Mouse (Mus musculus): Measurements from ENCODE around the gene Slc46a2. TPM values are rescaled to one million over a fixed set of nuclear protein-coding genes. Genes with fewer than 3 reads are reported as not detected.

Gene Slc46a2
- 0.06 TPM in 1 of 2 replicates, not detected in the other for polyA plus RNA-seq (2014; fragmentation: Nextera tagmentation; extraction: Ambion mirVana)

- Histone ChIP-seq H3K27ac (replicated peaks; ENCODE audit: low read depth, low read length) (no peak within 1 kb of the TSS), H3K27me3 (ENCODE audit: control insufficient read depth, insufficient read depth, low read length) (peaks cover 4% of the 10 kb centered on the region; the same call in 1 of the 2 replicates), H3K4me2 (ENCODE audit: low read depth, severe bottlenecking) (no peak within 1 kb of the TSS), H3K9ac (ENCODE audit: low read length) (no peak within 1 kb of the TSS), H3K4me3 (ENCODE audit: low read depth, low read length) (no peak within 1 kb of the TSS), H3K4me1 (ENCODE audit: control insufficient read depth, insufficient read depth, low read length) (no peaks in the 10 kb centered on the region), H3K9me3 (ENCODE audit: control insufficient read depth, low read length) (no peaks in the 10 kb centered on the region), H3K36me3 (ENCODE audit: control insufficient read depth, insufficient read depth, low read length) (no peaks in the 10 kb centered on the region)
- no peak for DNase-seq (ENCODE audit: low spot score)
- 13% methylated on average over 22 of the region's 22 CpGs for WGBS
- no peak for ATAC-seq (ENCODE audit: insufficient number of reproducible peaks, low FRiP score, low TSS enrichment, low read depth)
These were observed at the start of gene Slc46a2 for GRCm38 (mm10) chr4:59914608-59915403. Gene Slc46a2, minus strand, starts transcription at chr4:59915056.

DNA sequence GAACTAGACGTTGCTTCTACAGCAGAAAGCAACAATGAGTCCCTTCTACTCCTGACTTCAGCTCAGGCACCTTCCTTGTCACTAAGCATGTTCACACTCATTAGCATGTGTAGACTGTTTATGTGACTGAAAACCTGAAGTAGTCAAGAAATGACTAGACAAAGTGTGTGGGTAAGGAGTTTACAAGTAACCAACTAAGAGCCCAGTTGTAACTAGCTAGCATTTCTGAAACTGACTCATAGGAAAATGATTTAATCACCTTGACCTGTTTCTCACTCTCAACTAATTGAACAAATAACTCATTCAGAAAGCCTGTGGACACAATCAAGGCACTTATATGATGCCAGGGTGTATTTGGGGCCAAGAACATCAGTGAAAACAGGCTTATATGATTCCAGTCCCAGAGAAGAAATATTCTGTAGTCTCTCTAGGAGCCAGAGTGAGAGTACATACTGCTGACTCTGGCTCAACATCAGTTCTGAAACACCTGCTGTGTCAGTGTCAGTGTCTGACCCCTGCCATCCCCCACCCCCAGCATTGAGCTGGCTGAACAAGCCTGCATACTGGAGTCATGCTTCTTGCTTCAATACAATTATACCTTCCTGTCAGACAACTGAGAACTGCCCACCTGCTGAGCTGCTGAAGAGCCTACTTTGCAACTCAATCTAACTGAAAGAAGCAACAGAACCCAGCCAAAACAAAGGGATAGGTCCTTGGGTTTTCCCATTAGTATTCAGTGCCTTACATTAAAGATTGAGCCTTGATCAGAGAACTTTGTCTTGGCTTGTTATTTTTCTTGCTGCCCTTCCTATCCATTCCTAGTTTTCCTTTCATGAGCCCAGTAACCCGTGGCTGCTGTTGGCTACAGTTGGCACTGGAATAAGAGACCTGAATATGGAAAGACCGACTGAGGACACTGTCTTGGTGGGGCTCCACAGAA, 48.8 kb upstream of the Slc46a2 start, which contains the start of gene Mup6:
Gene Mup6, plus strand, starts transcription at position 890 of the 940 bp plus-strand sequence.
- Histone ChIP-seq H3K4me3 (ENCODE audit: low read depth, low read length) (no peak within 1 kb of the TSS), H3K36me3 (ENCODE audit: control insufficient read depth, insufficient read depth, low read length) (no peaks in the 10 kb centered on the region), H3K9ac (ENCODE audit: low read length) (no peak within 1 kb of the TSS), H3K4me2 (ENCODE audit: low read depth, severe bottlenecking) (no peak within 1 kb of the TSS), H3K9me3 (ENCODE audit: control insufficient read depth, low read length) (no peaks in the 10 kb centered on the region), H3K27me3 (ENCODE audit: control insufficient read depth, insufficient read depth, low read length) (no peaks in the 10 kb centered on the region), H3K4me1 (ENCODE audit: control insufficient read depth, insufficient read depth, low read length) (no peaks in the 10 kb centered on the region), H3K27ac (replicated peaks; ENCODE audit: low read depth, low read length) (no peak within 1 kb of the TSS)
- WGBS, result 49% methylated on average over 3 of the region's 3 CpGs
- ATAC-seq (ENCODE audit: insufficient number of reproducible peaks, low FRiP score, low TSS enrichment, low read depth) (no peak), DNase-seq (ENCODE audit: low spot score) (no peak)

DNA sequence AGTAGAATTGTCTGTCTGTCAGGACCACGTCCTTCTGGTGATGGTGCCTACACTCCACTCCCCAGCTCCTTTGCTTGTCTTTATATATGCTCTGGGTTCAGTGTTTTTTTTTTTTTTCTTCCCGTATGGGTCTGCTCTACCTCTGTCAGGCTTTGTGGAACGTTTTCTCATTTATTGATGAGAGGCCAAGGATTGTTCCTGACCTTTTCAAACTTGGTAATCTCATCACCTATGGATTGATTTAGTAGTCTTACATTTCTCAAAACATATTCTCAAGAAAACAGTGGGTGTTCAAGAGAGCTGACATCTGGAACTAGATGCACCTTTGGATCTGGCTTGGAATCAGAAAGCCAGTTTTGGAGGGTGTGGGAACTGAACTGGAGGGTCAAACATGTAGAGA, 45.8 kb upstream of the Slc46a2 start, which contains the start of gene Mup4:
Gene Mup4, minus strand, starts transcription at position 101 of the 400 bp plus-strand sequence.
- ATAC-seq (ENCODE audit: insufficient number of reproducible peaks, low FRiP score, low TSS enrichment, low read depth), result no peak
- DNase-seq (ENCODE audit: low spot score), result no peak
- H3K4me1 ChIP-seq (ENCODE audit: control insufficient read depth, insufficient read depth, low read length), result no peaks in the 10 kb centered on the region
- no peak within 1 kb of the TSS for H3K4me3 ChIP-seq (ENCODE audit: low read depth, low read length)
- H3K9me3 ChIP-seq (ENCODE audit: control insufficient read depth, low read length), result no peaks in the 10 kb centered on the region
- no peaks in the 10 kb centered on the region for H3K27me3 ChIP-seq (ENCODE audit: control insufficient read depth, insufficient read depth, low read length)
- H3K36me3 ChIP-seq (ENCODE audit: control insufficient read depth, insufficient read depth, low read length), result no peaks in the 10 kb centered on the region
- no peak within 1 kb of the TSS for H3K4me2 ChIP-seq (ENCODE audit: low read depth, severe bottlenecking)
- WGBS, result 78% methylated on average over 3 of the region's 3 CpGs
- H3K27ac ChIP-seq (replicated peaks; ENCODE audit: low read depth, low read length), result no peak within 1 kb of the TSS
- no peak within 1 kb of the TSS for H3K9ac ChIP-seq (ENCODE audit: low read length)

GRCm38 (mm10) chr4:59937543-59937942, 22.7 kb upstream of the Slc46a2 start:
- H3K9ac ChIP-seq (ENCODE audit: low read length), result no peak overlapping the region
- H3K4me3 ChIP-seq (ENCODE audit: low read depth, low read length), result no peak overlapping the region
- 55% methylated on average over 2 of the region's 2 CpGs for WGBS
- H3K9me3 ChIP-seq (ENCODE audit: control insufficient read depth, low read length), result no peaks in the 10 kb centered on the region
- no peak overlapping the region for H3K4me2 ChIP-seq (ENCODE audit: low read depth, severe bottlenecking)
- no peaks in the 10 kb centered on the region for H3K27me3 ChIP-seq (ENCODE audit: control insufficient read depth, insufficient read depth, low read length)
- no peaks in the 10 kb centered on the region for H3K4me1 ChIP-seq (ENCODE audit: control insufficient read depth, insufficient read depth, low read length)
- no peaks in the 10 kb centered on the region for H3K36me3 ChIP-seq (ENCODE audit: control insufficient read depth, insufficient read depth, low read length)
- no peak overlapping the region for H3K27ac ChIP-seq (replicated peaks; ENCODE audit: low read depth, low read length)
- ATAC-seq (ENCODE audit: insufficient number of reproducible peaks, low FRiP score, low TSS enrichment, low read depth) (no peak), DNase-seq (ENCODE audit: low spot score) (no peak)

DNA sequence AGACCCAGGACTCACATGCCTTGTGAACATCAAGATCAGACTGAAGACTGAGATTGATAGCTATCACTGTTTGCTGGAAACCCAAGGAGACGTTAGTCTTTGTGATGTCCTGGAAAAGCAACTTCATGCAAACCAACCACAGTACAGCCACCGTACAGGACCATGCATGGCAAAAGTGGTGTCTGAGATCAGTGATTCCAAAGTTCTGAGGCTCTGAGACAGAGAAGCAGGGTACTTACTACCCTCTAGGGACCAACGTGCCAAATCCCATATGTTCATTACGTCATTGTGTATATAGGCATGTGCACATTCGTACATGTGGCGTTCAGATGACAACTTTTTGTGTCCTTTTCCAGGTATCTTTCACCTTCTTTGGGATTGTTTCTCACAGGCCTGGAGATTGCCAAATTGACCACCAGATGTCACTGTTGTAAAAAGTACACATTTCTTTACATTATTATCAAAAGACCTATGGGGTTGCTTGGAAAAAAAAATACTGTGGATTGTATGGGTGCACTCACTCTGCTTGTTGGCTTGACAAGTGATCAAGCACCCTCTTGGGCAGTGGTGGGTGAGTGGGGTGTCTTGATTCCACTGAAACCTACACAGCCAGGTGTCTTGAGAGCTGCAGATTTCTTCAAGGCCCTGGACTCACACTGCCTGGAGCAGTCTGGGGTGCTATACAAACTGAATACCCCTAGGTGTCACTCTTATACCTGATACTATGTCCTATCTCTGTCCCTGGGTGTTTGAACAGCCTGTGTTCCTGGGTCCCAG, 17.8 kb upstream of the Slc46a2 start:
- H3K4me3 ChIP-seq (ENCODE audit: low read depth, low read length), result no peak overlapping the region
- no peak overlapping the region for H3K27ac ChIP-seq (replicated peaks; ENCODE audit: low read depth, low read length)
- WGBS, result 54% methylated on average over 6 of the region's 6 CpGs
- no peaks in the 10 kb centered on the region for H3K27me3 ChIP-seq (ENCODE audit: control insufficient read depth, insufficient read depth, low read length)
- H3K36me3 ChIP-seq (ENCODE audit: control insufficient read depth, insufficient read depth, low read length), result no peaks in the 10 kb centered on the region
- DNase-seq (ENCODE audit: low spot score), result peak; percentile 31
- no peak overlapping the region for H3K4me2 ChIP-seq (ENCODE audit: low read depth, severe bottlenecking)
- peak; percentile 73; the same call in 1 of the 2 replicates for ATAC-seq (ENCODE audit: insufficient number of reproducible peaks, low FRiP score, low TSS enrichment, low read depth)
- H3K9ac ChIP-seq (ENCODE audit: low read length), result no peak overlapping the region
- no peaks in the 10 kb centered on the region for H3K4me1 ChIP-seq (ENCODE audit: control insufficient read depth, insufficient read depth, low read length)
- H3K9me3 ChIP-seq (ENCODE audit: control insufficient read depth, low read length), result no peaks in the 10 kb centered on the region

GRCm38 (mm10) chr4:59928347-59928746, 13.5 kb upstream of the Slc46a2 start:
- 23% methylated on average over 6 of the region's 6 CpGs for WGBS
- Histone ChIP-seq H3K27me3 (ENCODE audit: control insufficient read depth, insufficient read depth, low read length) (no peaks in the 10 kb centered on the region), H3K4me1 (ENCODE audit: control insufficient read depth, insufficient read depth, low read length) (no peaks in the 10 kb centered on the region), H3K36me3 (ENCODE audit: control insufficient read depth, insufficient read depth, low read length) (no peaks in the 10 kb centered on the region), H3K4me2 (ENCODE audit: low read depth, severe bottlenecking) (no peak overlapping the region), H3K4me3 (ENCODE audit: low read depth, low read length) (no peak overlapping the region), H3K9ac (ENCODE audit: low read length) (no peak overlapping the region), H3K9me3 (ENCODE audit: control insufficient read depth, low read length) (no peaks in the 10 kb centered on the region), H3K27ac (replicated peaks; ENCODE audit: low read depth, low read length) (no peak overlapping the region)
- no peak for ATAC-seq (ENCODE audit: insufficient number of reproducible peaks, low FRiP score, low TSS enrichment, low read depth)
- peak; percentile 66 for DNase-seq (ENCODE audit: low spot score)

GRCm38 (mm10) chr4:59927666-59928065, 12.8 kb upstream of the Slc46a2 start:
- Histone ChIP-seq H3K27me3 (ENCODE audit: control insufficient read depth, insufficient read depth, low read length) (no peaks in the 10 kb centered on the region), H3K4me1 (ENCODE audit: control insufficient read depth, insufficient read depth, low read length) (no peaks in the 10 kb centered on the region), H3K4me2 (ENCODE audit: low read depth, severe bottlenecking) (no peak overlapping the region), H3K36me3 (ENCODE audit: control insufficient read depth, insufficient read depth, low read length) (no peaks in the 10 kb centered on the region), H3K27ac (replicated peaks; ENCODE audit: low read depth, low read length) (no peak overlapping the region), H3K4me3 (ENCODE audit: low read depth, low read length) (no peak overlapping the region), H3K9ac (ENCODE audit: low read length) (no peak overlapping the region), H3K9me3 (ENCODE audit: control insufficient read depth, low read length) (no peaks in the 10 kb centered on the region)
- 83% methylated on average over 3 of the region's 3 CpGs for WGBS
- DNase-seq (ENCODE audit: low spot score), result no peak
- ATAC-seq (ENCODE audit: insufficient number of reproducible peaks, low FRiP score, low TSS enrichment, low read depth), result no peak

DNA sequence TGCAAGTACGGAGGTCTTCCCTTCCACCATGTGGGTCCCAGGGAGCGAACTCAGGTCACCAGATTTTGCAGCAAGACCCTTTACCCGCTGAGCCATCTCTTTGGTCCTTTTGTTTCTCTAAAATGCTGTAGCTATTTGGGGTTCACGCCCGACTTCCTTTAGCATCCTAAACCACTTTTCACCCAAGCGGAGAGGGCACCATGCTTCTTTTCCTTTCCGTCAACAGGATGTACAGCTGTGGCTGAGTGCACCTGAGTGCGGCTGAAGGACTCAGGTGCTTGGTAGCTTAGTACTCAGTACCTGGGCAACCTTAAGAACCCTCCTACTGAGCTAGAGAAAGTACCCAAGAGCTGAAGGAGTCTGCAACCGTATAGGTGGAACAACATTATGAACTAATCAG, 10.2 kb upstream of the Slc46a2 start:
- WGBS, result 90% methylated on average over 9 of the region's 9 CpGs
- Histone ChIP-seq H3K4me3 (ENCODE audit: low read depth, low read length) (no peak overlapping the region), H3K36me3 (ENCODE audit: control insufficient read depth, insufficient read depth, low read length) (no peaks in the 10 kb centered on the region), H3K9ac (ENCODE audit: low read length) (no peak overlapping the region), H3K27me3 (ENCODE audit: control insufficient read depth, insufficient read depth, low read length) (no peaks in the 10 kb centered on the region), H3K27ac (replicated peaks; ENCODE audit: low read depth, low read length) (no peak overlapping the region), H3K4me2 (ENCODE audit: low read depth, severe bottlenecking) (no peak overlapping the region), H3K9me3 (ENCODE audit: control insufficient read depth, low read length) (no peaks in the 10 kb centered on the region), H3K4me1 (ENCODE audit: control insufficient read depth, insufficient read depth, low read length) (no peaks in the 10 kb centered on the region)
- ATAC-seq (ENCODE audit: insufficient number of reproducible peaks, low FRiP score, low TSS enrichment, low read depth) (no peak), DNase-seq (ENCODE audit: low spot score) (no peak)

Measured in limb, embryonic 11.5 days (tissue).